Mouse (Mus musculus) ES-E14 (cell line): Measurements from ENCODE around the gene Pole2. TPM values are rescaled to one million over a fixed set of nuclear protein-coding genes. Genes with fewer than 3 reads are reported as not detected.

ENCODE experiments used
- DNase-seq: peaks from one replicate; pipeline ENCODE4 v3.0.0-alpha.2; 2013; ENCODE audit warnings: low read depth, low spot score
- H3K27ac ChIP-seq: 2 replicates; pipeline ENCODE4 v1.5.1; 2012; ENCODE audit warnings: low read depth, mild to moderate bottlenecking, low read length, moderate library complexity, mixed read lengths; ENCODE audit not compliant: poor library complexity, insufficient read depth, severe bottlenecking
- H3K36me3 ChIP-seq: 2 replicates; pipeline ENCODE4 v1.6.1; 2012; ENCODE audit warnings: mild to moderate bottlenecking, low read length, moderate library complexity, mixed read lengths; ENCODE audit not compliant: control insufficient read depth, poor library complexity, insufficient read depth, severe bottlenecking
- H3K4me1 ChIP-seq, 2 experiments: fragments of 150-350 bp in 1 of 2; sonication (generic) in 1 of 2; 2 replicates each; pipeline ENCODE4 v1.6.1; 2012; ENCODE audit warnings: low read length in 2 of 2, mild to moderate bottlenecking in 1 of 2, mixed read lengths in 1 of 2; ENCODE audit not compliant: control insufficient read depth in 2 of 2, insufficient read depth in 2 of 2, poor library complexity in 1 of 2
- H3K4me3 ChIP-seq, 2 experiments: fragments of 150-350 bp in 1 of 2; sonication (generic) in 1 of 2; 2 replicates each; pipeline ENCODE4 v1.5.1; 2012; ENCODE audit warnings: low read length in 2 of 2, low read depth in 1 of 2, mild to moderate bottlenecking in 1 of 2, mixed read lengths in 1 of 2; ENCODE audit not compliant: insufficient read depth in 1 of 2, poor library complexity in 1 of 2, severe bottlenecking in 1 of 2
- H3K9ac ChIP-seq: 2 replicates; pipeline ENCODE4 v1.6.1; 2012; ENCODE audit warnings: low read depth, mild to moderate bottlenecking, low read length, mixed read lengths; ENCODE audit not compliant: poor library complexity, insufficient read depth, severe bottlenecking
- H3K9me3 ChIP-seq: fragments of 150-350 bp; sonication (generic); 2 replicates; pipeline ENCODE4 v1.6.1; 2012; ENCODE audit warnings: low read depth, mild to moderate bottlenecking, low read length; ENCODE audit not compliant: control insufficient read depth, insufficient read depth
- CHD2 ChIP-seq: IDR thresholded peaks from 2 replicates; pipeline ENCODE4 v1.6.1; 2014; ENCODE audit warnings: mild to moderate bottlenecking, low read depth, low read length, inconsistent platforms
- HCFC1 ChIP-seq: IDR thresholded peaks from 2 replicates; pipeline ENCODE4 v1.6.1; 2012; ENCODE audit warnings: low read length, inconsistent platforms, borderline replicate concordance; ENCODE audit not compliant: insufficient read depth
- MAFK ChIP-seq: IDR thresholded peaks from 2 replicates; pipeline ENCODE4 v1.6.1; 2014; ENCODE audit warnings: mild to moderate bottlenecking, low read depth, low read length, inconsistent platforms; ENCODE audit not compliant: insufficient read depth
- ZC3H11A ChIP-seq: IDR thresholded peaks from 2 replicates; pipeline ENCODE4 v1.6.1; 2012; ENCODE audit warnings: low read depth, mild to moderate bottlenecking, inconsistent platforms, low read length, borderline replicate concordance
- ZNF384 ChIP-seq: IDR thresholded peaks from 2 replicates; pipeline ENCODE4 v1.6.1; 2012; ENCODE audit warnings: low read depth, low read length, inconsistent platforms
- in situ Hi-C, 2 experiments: fragments of 600-800 bp; cut with MboI; formaldehyde crosslinking; loops; one replicate each; pipeline ENCODE4 v1.15.1; 2025; ENCODE audit warnings: low sequenced_read_pairs in 2 of 2, inconsistent platforms in 1 of 2; ENCODE audit not compliant: unreplicated experiment in 2 of 2
- total RNA-seq: library from RNA; depleted of rRNA; stranded (reverse); fragments of 300-350 nt; gene quantifications from 2 replicates; pipeline ENCODE4 v1.2.3, GENCODE M21; 2012; rRNA removed

Pole2 gene
- total RNA-seq, 1 experiment, result 24.4 TPM

DNA sequence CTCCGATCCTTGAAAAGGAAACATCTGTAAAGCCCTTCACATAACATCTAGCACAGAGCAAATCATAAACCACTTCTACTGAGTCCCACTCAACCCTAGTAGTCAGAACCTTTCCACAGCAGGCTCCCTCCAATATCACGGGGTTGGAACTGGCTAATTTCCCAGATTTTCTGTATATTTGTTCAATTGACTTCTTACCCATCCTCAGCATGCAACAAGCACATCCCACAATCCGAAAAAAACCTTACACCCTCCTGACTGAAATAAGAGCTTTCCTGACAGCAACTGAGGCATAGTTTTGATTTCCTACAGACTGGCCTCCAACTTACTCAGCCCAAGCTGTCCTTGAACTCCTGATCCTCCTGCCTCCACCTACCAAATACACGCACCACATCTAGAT, 71.6 kb downstream of the Pole2 start:
- Histone ChIP-seq H3K9me3 (no peaks in the 10 kb centered on the region), H3K9ac (no peak overlapping the region), H3K36me3 (peaks cover 14% of the 10 kb centered on the region), H3K4me1 (peaks cover 0 to 4% of the 10 kb centered on the region in 2 experiments; a peak in 2 of 4 replicates), H3K27ac (no peak overlapping the region), H3K4me3 (no peak overlapping the region)
- DNase-seq, result no peak
- in situ Hi-C loops, result no loop called here
- no peak for TF ChIP-seq MAFK
- TF ChIP-seq CHD2, result no peak
- TF ChIP-seq HCFC1, result no peak
- no peak for TF ChIP-seq ZNF384

DNA sequence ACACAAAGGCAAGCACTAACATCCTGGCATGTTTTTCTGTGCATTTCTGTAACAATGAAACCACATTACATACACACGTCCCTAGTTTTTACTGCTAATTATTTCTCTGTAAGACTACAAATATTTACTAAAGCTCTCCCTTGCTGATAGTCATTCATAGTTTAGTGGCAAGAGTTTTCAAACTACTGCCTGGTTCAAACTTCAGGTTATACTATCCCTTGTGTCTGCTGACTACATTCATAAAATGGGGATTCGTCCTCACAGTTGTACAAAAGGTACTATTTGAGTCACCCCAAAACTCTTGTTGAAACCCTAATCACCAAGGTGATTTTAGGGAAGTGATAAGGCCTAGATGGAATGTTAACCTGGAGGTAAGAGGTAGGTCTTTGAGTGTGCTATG, 72.1 kb downstream of the Pole2 start:
- Histone ChIP-seq H3K36me3 (peaks cover 14% of the 10 kb centered on the region), H3K9ac (no peak overlapping the region), H3K9me3 (no peaks in the 10 kb centered on the region), H3K4me1 (peaks cover 0 to 4% of the 10 kb centered on the region in 2 experiments; a peak in 2 of 4 replicates), H3K4me3 (no peak overlapping the region), H3K27ac (no peak overlapping the region)
- in situ Hi-C loops, result no loop called here
- TF ChIP-seq CHD2 (no peak), ZC3H11A (no peak), HCFC1 (no peak), MAFK (no peak), ZNF384 (no peak)
- no peak for DNase-seq

Other genes starting within 250 kb of the Pole2 start
- 5,422 and 5,676 TPM in 2 replicates for gene Rps29, start 69.0 kb downstream of the Pole2 start, total RNA-seq
- gene Lrr1, start 59.4 kb downstream of the Pole2 start, total RNA-seq, result 4.7 and 10.4 TPM in 2 replicates
- gene Rpl36al, start 44.1 kb downstream of the Pole2 start, total RNA-seq, result 947 and 1,086 TPM in 2 replicates
- gene Mgat2, start 44.0 kb downstream of the Pole2 start, total RNA-seq, result 53.8 and 56.8 TPM in 2 replicates
- gene Gm49383, start 31.1 kb downstream of the Pole2 start, total RNA-seq, result 10.1 and 11.7 TPM in 2 replicates
- gene Dnaaf2, start 29.8 kb downstream of the Pole2 start, total RNA-seq, result 3.6 and 4.3 TPM in 2 replicates
- gene Gm49384, start 23.9 kb downstream of the Pole2 start, total RNA-seq, result 9.8 and 12.1 TPM in 2 replicates
- 1.3 and 1.7 TPM in 2 replicates for gene Klhdc1, start 13.0 kb upstream of the Pole2 start, total RNA-seq
- 28.2 and 40.7 TPM in 2 replicates for gene Klhdc2, start 68.5 kb upstream of the Pole2 start, total RNA-seq
- 46.9 and 47.9 TPM in 2 replicates for gene Nemf, start 129.0 kb upstream of the Pole2 start, total RNA-seq
- 74.7 and 89.3 TPM in 2 replicates for gene Arf6, start 144.0 kb upstream of the Pole2 start, total RNA-seq
- gene Gm9887, start 144.3 kb upstream of the Pole2 start, total RNA-seq, result 1.4 and 2.6 TPM in 2 replicates